Mouse (Mus musculus) hematopoietic stem cell, adult 5-6 weeks (primary cell): ENCODE results near the gene Vmn1r64. TPM values are rescaled to one million over a fixed set of nuclear protein-coding genes. Genes with fewer than 3 reads are reported as not detected.
"Not testable (repeated sequence)": the region's sequence is repeated elsewhere in the genome, so short reads cannot be mapped to it uniquely, and the experiment has no call there.

Experiments
- ATAC-seq, 2 experiments: fragments of 125-278 bp in 1 of 2; replicated peaks in 1 of 2; 2 replicates each; pipeline ENCODE4 v1.8.0; 2016 to 2017; ENCODE audit warnings: inconsistent platforms in 2 of 2, mild to moderate bottlenecking in 2 of 2, moderate number of reproducible peaks in 2 of 2, low read depth in 1 of 2, moderate TSS enrichment in 1 of 2; ENCODE audit not compliant: low FRiP score in 2 of 2, poor library complexity in 2 of 2, severe bottlenecking in 2 of 2, insufficient read depth in 1 of 2, low TSS enrichment in 1 of 2
- total RNA-seq: library from RNA; stranded (forward); fragments of 172-1452, 232-1000 nt; gene quantifications from 2 replicates; pipeline ENCODE4 v1.2.3, GENCODE M21; 2017

The Vmn1r64 gene
- not detected in 2 replicates for total RNA-seq

DNA sequence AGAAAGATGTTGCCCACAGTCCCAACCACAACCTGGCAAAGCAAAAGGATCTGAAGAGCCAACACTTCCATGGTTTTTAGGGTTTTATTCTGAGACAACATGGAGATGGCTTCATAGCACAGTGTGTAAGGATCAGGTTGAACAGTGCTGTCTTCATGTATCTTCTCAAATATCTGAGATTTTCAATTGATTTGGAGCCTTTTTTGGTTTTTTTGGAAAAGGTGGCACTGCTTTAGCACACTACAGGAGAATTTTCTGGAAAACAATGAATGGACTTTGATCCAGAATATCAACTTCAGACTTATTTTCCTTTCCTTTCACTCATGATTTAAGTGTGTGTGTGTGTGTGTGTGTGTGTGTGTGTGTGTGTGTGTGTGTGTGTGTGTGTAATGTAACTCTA is at the start of gene Vmn1r64:
Gene Vmn1r64, minus strand, starts transcription at position 101 of the 400 bp plus-strand sequence.
- no peak for ATAC-seq

DNA sequence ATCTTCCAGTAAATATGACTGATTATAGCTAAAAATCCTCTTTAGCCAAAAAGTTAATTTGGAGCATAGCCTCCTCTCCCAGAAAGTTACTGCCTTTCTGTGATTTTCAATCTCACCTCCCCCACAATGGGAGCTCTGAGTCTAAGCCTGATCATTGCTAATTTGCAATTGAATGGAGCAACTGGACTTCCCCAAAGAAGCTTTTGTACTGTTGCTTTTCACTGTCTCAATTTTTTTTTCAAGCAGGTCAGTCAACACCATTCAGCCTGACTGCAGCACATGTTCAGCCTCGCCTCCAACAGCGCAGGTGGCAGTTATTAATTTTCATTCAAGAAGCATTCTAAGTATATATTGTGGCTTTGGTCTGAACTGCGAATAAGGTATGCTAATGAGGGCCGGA is 14.9 kb upstream of the Vmn1r64 start:
- ATAC-seq: no peak

DNA sequence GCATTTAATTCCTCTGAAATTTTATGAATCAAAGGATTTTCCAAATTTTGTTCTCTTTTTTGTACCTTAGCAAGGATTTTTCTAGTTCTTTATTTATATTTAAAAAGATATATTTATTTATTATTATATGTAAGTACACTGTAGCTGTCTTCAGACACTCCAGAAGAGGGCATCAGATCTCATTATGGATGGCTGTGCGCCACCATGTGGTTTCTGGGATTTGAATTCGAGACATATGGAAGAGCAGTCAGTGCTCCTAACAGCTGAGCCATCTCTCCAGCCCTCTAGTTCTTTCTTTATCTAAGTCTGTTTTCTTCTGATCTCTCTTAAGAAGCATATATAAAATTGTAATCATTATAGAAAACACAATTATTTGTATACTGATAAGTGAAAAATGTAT is 12.9 kb upstream of the Vmn1r64 start:
- ATAC-seq: not testable (repeated sequence)

Other genes starting within 250 kb of the Vmn1r64 start
- not detected in 2 replicates for gene Vmn1r62, start 210.9 kb downstream of the Vmn1r64 start, total RNA-seq
- not detected in 2 replicates for gene Vmn1r63, start 79.1 kb downstream of the Vmn1r64 start, total RNA-seq
- gene Vmn1r65, start 126.5 kb upstream of the Vmn1r64 start, total RNA-seq: not detected in 2 replicates
- not detected in 2 replicates for gene Nlrp4c, start 160.6 kb upstream of the Vmn1r64 start, total RNA-seq